Mouse (Mus musculus) midbrain, embryonic 15.5 days (tissue): ENCODE measurements around the gene Gtdc1. TPM values are rescaled to one million over a fixed set of nuclear protein-coding genes. Genes with fewer than 3 reads are reported as not detected.

ENCODE experiments used
- ATAC-seq: fragments of 200-750 bp; cut with Nextera tagmentation; replicated peaks from 2 replicates; pipeline ENCODE4 v1.8.0; 2017; ENCODE audit warnings: moderate TSS enrichment
- H3K27ac ChIP-seq: fragments of 300-500 bp; sonication (generic); 2 replicates; pipeline ENCODE4 v1.5.1; 2015; ENCODE audit warnings: mild to moderate bottlenecking, inconsistent platforms
- H3K27me3 ChIP-seq: fragments of 300-500 bp; sonication (generic); replicated peaks from 2 replicates; pipeline ENCODE4 v1.6.1; 2015; ENCODE audit warnings: inconsistent platforms
- H3K36me3 ChIP-seq: fragments of 300-500 bp; sonication (generic); replicated peaks from 2 replicates; pipeline ENCODE4 v1.6.1; 2015; ENCODE audit warnings: inconsistent platforms
- H3K4me1 ChIP-seq: fragments of 300-500 bp; sonication (generic); 2 replicates; pipeline ENCODE4 v1.6.1; 2015; ENCODE audit warnings: inconsistent platforms
- H3K4me2 ChIP-seq: fragments of 300-500 bp; sonication (generic); 2 replicates; pipeline ENCODE4 v1.6.1; 2015; ENCODE audit warnings: inconsistent platforms, mild to moderate bottlenecking, moderate library complexity
- H3K4me3 ChIP-seq: fragments of 300-500 bp; sonication (generic); 2 replicates; pipeline ENCODE4 v1.5.1; 2015; ENCODE audit warnings: mild to moderate bottlenecking, inconsistent platforms
- H3K9ac ChIP-seq: fragments of 300-500 bp; sonication (generic); 2 replicates; pipeline ENCODE4 v1.6.1; 2015; ENCODE audit warnings: mild to moderate bottlenecking, inconsistent platforms
- H3K9me3 ChIP-seq: fragments of 300-500 bp; sonication (generic); 2 replicates; pipeline ENCODE4 v1.6.1; 2016; ENCODE audit warnings: inconsistent platforms
- WGBS: fragments of 180-500 bp; shearing (Covaris S2); methylation state at CpG from one replicate; pipeline ENCODE4 v1.1.7; 2015; ENCODE audit warnings: mixed read lengths; 5-methylcytosine and 5-hydroxymethylcytosine counted together
- polyA plus RNA-seq: library from polyadenylated mRNA; unstranded; fragments of >200 nt; fragmentation: Nextera tagmentation; extraction: Ambion mirVana; gene quantifications from 2 replicates; pipeline ENCODE4 v1.2.1, GENCODE M21; 2015

The Gtdc1 gene
- polyA plus RNA-seq, 1 experiment from 2014 or later: 16.8 TPM

GRCm38 (mm10) chr2:44564776-44565692 is 362.4 kb downstream of the Gtdc1 start:
- Histone ChIP-seq H3K4me1 (no peaks in the 10 kb centered on the region), H3K9ac (no peak overlapping the region), H3K9me3 (no peaks in the 10 kb centered on the region), H3K36me3 (no peaks in the 10 kb centered on the region), H3K27me3 (0 out of 2 replicates have a peak, but pooled peaks cover 3% of the 10 kb centered on the region), H3K4me3 (no peak overlapping the region), H3K4me2 (no peak overlapping the region), H3K27ac (no peak overlapping the region)
- ATAC-seq: 0 out of 2 replicates have a peak, but pooled peaks have one; percentile 37
- 75% methylated on average over 16 of the region's 16 CpGs for WGBS

GRCm38 (mm10) chr2:44561789-44562188 is 365.7 kb downstream of the Gtdc1 start:
- H3K9ac ChIP-seq: no peak overlapping the region
- 0 out of 2 replicates have a peak, but pooled peaks cover 3% of the 10 kb centered on the region for H3K27me3 ChIP-seq
- no peak overlapping the region for H3K27ac ChIP-seq
- H3K9me3 ChIP-seq: no peaks in the 10 kb centered on the region
- no peaks in the 10 kb centered on the region for H3K36me3 ChIP-seq
- H3K4me2 ChIP-seq: no peak overlapping the region
- peaks cover 9% of the 10 kb centered on the region for H3K4me1 ChIP-seq
- WGBS: 73% methylated on average over 4 of the region's 4 CpGs
- no peak for ATAC-seq
- no peak overlapping the region for H3K4me3 ChIP-seq

GRCm38 (mm10) chr2:44559242-44559944 is 368.1 kb downstream of the Gtdc1 start:
- H3K27ac ChIP-seq: no peak overlapping the region
- peaks cover 11% of the 10 kb centered on the region for H3K4me1 ChIP-seq
- no peak overlapping the region for H3K4me2 ChIP-seq
- ATAC-seq: no peak
- no peaks in the 10 kb centered on the region for H3K36me3 ChIP-seq
- WGBS: 58% methylated on average over 6 of the region's 6 CpGs
- no peak overlapping the region for H3K4me3 ChIP-seq
- H3K9ac ChIP-seq: no peak overlapping the region
- H3K9me3 ChIP-seq: no peaks in the 10 kb centered on the region
- H3K27me3 ChIP-seq: 0 out of 2 replicates have a peak, but pooled peaks cover 3% of the 10 kb centered on the region

GRCm38 (mm10) chr2:44557669-44558281 is 369.7 kb downstream of the Gtdc1 start:
- Histone ChIP-seq H3K4me1 (peaks cover 11% of the 10 kb centered on the region), H3K4me2 (peak overlapping the region; percentile 99), H3K27ac (no peak overlapping the region), H3K36me3 (no peaks in the 10 kb centered on the region), H3K9ac (no peak overlapping the region), H3K9me3 (no peaks in the 10 kb centered on the region), H3K4me3 (no peak overlapping the region), H3K27me3 (0 out of 2 replicates have a peak, but pooled peaks cover 3% of the 10 kb centered on the region)
- WGBS: 39% methylated on average over 12 of the region's 12 CpGs
- no peak; the same call in 1 of the 2 replicates for ATAC-seq

GRCm38 (mm10) chr2:44556861-44557592 is 370.4 kb downstream of the Gtdc1 start:
- peak overlapping the region; percentile 56 for H3K9ac ChIP-seq
- no peaks in the 10 kb centered on the region for H3K9me3 ChIP-seq
- H3K27me3 ChIP-seq: 0 out of 2 replicates have a peak, but pooled peaks cover 3% of the 10 kb centered on the region
- H3K4me3 ChIP-seq: peak overlapping the region; percentile 56
- no peaks in the 10 kb centered on the region for H3K36me3 ChIP-seq
- H3K27ac ChIP-seq: no peak overlapping the region
- WGBS: under 1% methylated on average over 42 of the region's 42 CpGs
- H3K4me1 ChIP-seq: peaks cover 11% of the 10 kb centered on the region
- H3K4me2 ChIP-seq: peak overlapping the region; percentile 99
- peak; percentile 90 for ATAC-seq

GRCm38 (mm10) chr2:44554716-44555115 is 372.7 kb downstream of the Gtdc1 start:
- Histone ChIP-seq H3K4me2 (no peak overlapping the region), H3K4me1 (peaks cover 11% of the 10 kb centered on the region), H3K27ac (no peak overlapping the region), H3K9ac (no peak overlapping the region), H3K4me3 (no peak overlapping the region), H3K27me3 (no peaks in the 10 kb centered on the region), H3K9me3 (no peaks in the 10 kb centered on the region), H3K36me3 (no peaks in the 10 kb centered on the region)
- ATAC-seq: no peak
- 91% methylated on average over 3 of the region's 3 CpGs for WGBS

GRCm38 (mm10) chr2:44549311-44549710 is 378.1 kb downstream of the Gtdc1 start:
- H3K27me3 ChIP-seq: no peaks in the 10 kb centered on the region
- no peak overlapping the region for H3K4me3 ChIP-seq
- WGBS: 94% methylated on average over 6 of the region's 6 CpGs
- no peaks in the 10 kb centered on the region for H3K9me3 ChIP-seq
- H3K27ac ChIP-seq: no peak overlapping the region
- no peak for ATAC-seq
- no peaks in the 10 kb centered on the region for H3K4me1 ChIP-seq
- no peak overlapping the region for H3K4me2 ChIP-seq
- H3K36me3 ChIP-seq: no peaks in the 10 kb centered on the region
- H3K9ac ChIP-seq: no peak overlapping the region

GRCm38 (mm10) chr2:44542775-44543174 is 384.7 kb downstream of the Gtdc1 start:
- no peak for ATAC-seq
- H3K4me1 ChIP-seq: no peaks in the 10 kb centered on the region
- no peaks in the 10 kb centered on the region for H3K27me3 ChIP-seq
- H3K4me3 ChIP-seq: no peak overlapping the region
- H3K4me2 ChIP-seq: no peak overlapping the region
- H3K9me3 ChIP-seq: no peaks in the 10 kb centered on the region
- H3K27ac ChIP-seq: no peak overlapping the region
- H3K9ac ChIP-seq: no peak overlapping the region
- H3K36me3 ChIP-seq: no peaks in the 10 kb centered on the region

GRCm38 (mm10) chr2:44541726-44542125 is 385.7 kb downstream of the Gtdc1 start:
- 87% methylated on average over 6 of the region's 6 CpGs for WGBS

GRCm38 (mm10) chr2:44540881-44541280 is 386.6 kb downstream of the Gtdc1 start:
- no peaks in the 10 kb centered on the region for H3K27me3 ChIP-seq

More at GRCm38 (mm10) chr2:44541726-44542125, 385.7 kb downstream of the Gtdc1 start:
- H3K4me2 ChIP-seq: no peak overlapping the region
- no peaks in the 10 kb centered on the region for H3K36me3 ChIP-seq
- no peaks in the 10 kb centered on the region for H3K27me3 ChIP-seq
- no peak overlapping the region for H3K9ac ChIP-seq
- no peak for ATAC-seq
- no peaks in the 10 kb centered on the region for H3K9me3 ChIP-seq
- no peak overlapping the region for H3K27ac ChIP-seq
- no peak overlapping the region for H3K4me3 ChIP-seq
- H3K4me1 ChIP-seq: no peaks in the 10 kb centered on the region

GRCm38 (mm10) chr2:44539121-44539634 is 388.3 kb downstream of the Gtdc1 start:
- Histone ChIP-seq H3K27me3 (no peaks in the 10 kb centered on the region), H3K9me3 (no peaks in the 10 kb centered on the region), H3K9ac (no peak overlapping the region), H3K4me1 (no peaks in the 10 kb centered on the region), H3K36me3 (no peaks in the 10 kb centered on the region), H3K4me3 (no peak overlapping the region), H3K4me2 (no peak overlapping the region), H3K27ac (no peak overlapping the region)
- no peak for ATAC-seq
- 60% methylated on average over 5 of the region's 5 CpGs for WGBS

More at GRCm38 (mm10) chr2:44540881-44541280, 386.6 kb downstream of the Gtdc1 start:
- Histone ChIP-seq H3K4me1 (no peaks in the 10 kb centered on the region), H3K27ac (no peak overlapping the region), H3K4me3 (no peak overlapping the region), H3K4me2 (no peak overlapping the region), H3K36me3 (no peaks in the 10 kb centered on the region), H3K9me3 (no peaks in the 10 kb centered on the region), H3K9ac (no peak overlapping the region)
- WGBS: 89% methylated on average over 6 of the region's 6 CpGs
- no peak for ATAC-seq
